Mouse (Mus musculus): ENCODE results near the gene Tat. TPM values are rescaled to one million over a fixed set of nuclear protein-coding genes. Genes with fewer than 3 reads are reported as not detected.

Tat gene
- not detected for total RNA-seq (2023)

GRCm38 (mm10) chr8:109990224-109990623 is at the start of gene Tat:
Tat (plus strand) TSS chr8:109990437.

GRCm38 (mm10) chr8:109961693-109962367 is 28.4 kb upstream of the Tat start, which contains the start of gene Marveld3:
Marveld3 (minus strand) TSS chr8:109962203.

GRCm38 (mm10) chr8:110039659-110040058 is 49.4 kb downstream of the Tat start, which contains the start of gene Chst4:
Chst4 (minus strand) TSS chr8:110039740.

Other genes with a start within 250 kb of the Tat start
- gene Ap1g1, start 211.9 kb upstream of the Tat start, total RNA-seq (2023) = 79.0 TPM
- 6.5 TPM for gene Phlpp2, start 121.9 kb upstream of the Tat start, total RNA-seq (2023)
- gene Marveld3, start 28.2 kb upstream of the Tat start, total RNA-seq (2023) = not detected
- gene Chst4, start 49.3 kb downstream of the Tat start, total RNA-seq (2023) = 0.68 TPM
- gene Zfp612, start 89.3 kb downstream of the Tat start, total RNA-seq (2023) = 3.3 TPM
- gene Gm21964, start 110.8 kb downstream of the Tat start, total RNA-seq (2023) = not detected
- gene Gm17720, start 112.3 kb downstream of the Tat start, total RNA-seq (2023) = not detected
- not detected for gene Calb2, start 177.8 kb downstream of the Tat start, total RNA-seq (2023)
- 5.0 TPM for gene Cmtr2, start 225.2 kb downstream of the Tat start, total RNA-seq (2023)

Data from CD4-positive naive resting alpha-beta T cell, adult 57 days (primary cell).